Mouse (Mus musculus): Measurements from ENCODE around the gene Elmo3. TPM values are rescaled to one million over a fixed set of nuclear protein-coding genes. Genes with fewer than 3 reads are reported as not detected.

Elmo3 gene
- polyA plus RNA-seq, 1 experiment from 2014 or later, result 16.8 TPM

GRCm38 (mm10) chr8:105325641-105326093 is 20.3 kb downstream of the Elmo3 start:
- WGBS, result under 1% methylated on average over 12 of the region's 12 CpGs
- H3K27ac ChIP-seq (ENCODE audit: low read depth), result peak overlapping the region; percentile 58
- no peaks in the 10 kb centered on the region for H3K9me3 ChIP-seq (ENCODE audit: control insufficient read depth, low read length)
- peak overlapping the region; percentile 96 for H3K4me2 ChIP-seq (ENCODE audit: low read length)
- ATAC-seq (replicated peaks; ENCODE audit: low FRiP score, low TSS enrichment, low read depth) (no peak; the same call in none of the 2 replicates), DNase-seq (ENCODE audit: low spot score) (no peak)
- H3K9ac ChIP-seq (ENCODE audit: low read length), result peak overlapping the region; percentile 77
- H3K27me3 ChIP-seq (replicated peaks; ENCODE audit: control insufficient read depth, insufficient read depth, low read length), result no peaks in the 10 kb centered on the region
- peaks cover 41% of the 10 kb centered on the region for H3K36me3 ChIP-seq (ENCODE audit: control insufficient read depth, insufficient read depth, low read length)
- peaks cover 16% of the 10 kb centered on the region for H3K4me1 ChIP-seq (replicated peaks; ENCODE audit: control insufficient read depth, insufficient read depth, low read length)
- peak overlapping the region; percentile 89 for H3K4me3 ChIP-seq (ENCODE audit: low read depth, low read length)

GRCm38 (mm10) chr8:105326141-105326672 is 20.8 kb downstream of the Elmo3 start, which contains the start of the genes Lrrc29 and Tmem208:
Gene Lrrc29 (minus strand): TSS chr8:105326278.
Gene Tmem208 (plus strand): TSS chr8:105326354.
- no peaks in the 10 kb centered on the region for H3K27me3 ChIP-seq (replicated peaks; ENCODE audit: control insufficient read depth, insufficient read depth, low read length)
- ATAC-seq (replicated peaks; ENCODE audit: low FRiP score, low TSS enrichment, low read depth), result peak; percentile 90
- under 1% methylated on average over 36 of the region's 36 CpGs for WGBS

GRCm38 (mm10) chr8:105326968-105327367 is 21.6 kb downstream of the Elmo3 start:
- peak overlapping the region; percentile 89 for H3K4me3 ChIP-seq (ENCODE audit: low read depth, low read length)
- peak overlapping the region; percentile 77 for H3K9ac ChIP-seq (ENCODE audit: low read length)
- H3K27ac ChIP-seq (ENCODE audit: low read depth), result peak overlapping the region; percentile 58; the same call in 1 of the 2 replicates
- 36% methylated on average over 6 of the region's 6 CpGs for WGBS
- H3K9me3 ChIP-seq (ENCODE audit: control insufficient read depth, low read length), result no peaks in the 10 kb centered on the region
- H3K27me3 ChIP-seq (replicated peaks; ENCODE audit: control insufficient read depth, insufficient read depth, low read length), result no peaks in the 10 kb centered on the region
- H3K4me2 ChIP-seq (ENCODE audit: low read length), result peak overlapping the region; percentile 96
- peaks cover 52% of the 10 kb centered on the region for H3K36me3 ChIP-seq (ENCODE audit: control insufficient read depth, insufficient read depth, low read length)
- no peak for DNase-seq (ENCODE audit: low spot score)
- H3K4me1 ChIP-seq (replicated peaks; ENCODE audit: control insufficient read depth, insufficient read depth, low read length), result peaks cover 16% of the 10 kb centered on the region
- ATAC-seq (replicated peaks; ENCODE audit: low FRiP score, low TSS enrichment, low read depth), result no peak

More at GRCm38 (mm10) chr8:105326141-105326672, 20.8 kb downstream of the Elmo3 start, which contains the start of the genes Lrrc29 and Tmem208:
- peak within 1 kb of the TSS; percentile 77 for H3K9ac ChIP-seq (ENCODE audit: low read length)
- DNase-seq (ENCODE audit: low spot score), result peak; percentile 98
- H3K4me3 ChIP-seq (ENCODE audit: low read depth, low read length), result peak within 1 kb of the TSS; percentile 89
- peaks cover 16% of the 10 kb centered on the region for H3K4me1 ChIP-seq (replicated peaks; ENCODE audit: control insufficient read depth, insufficient read depth, low read length)
- peak within 1 kb of the TSS; percentile 96 for H3K4me2 ChIP-seq (ENCODE audit: low read length)
- peaks cover 47% of the 10 kb centered on the region for H3K36me3 ChIP-seq (ENCODE audit: control insufficient read depth, insufficient read depth, low read length)
- H3K9me3 ChIP-seq (ENCODE audit: control insufficient read depth, low read length), result no peaks in the 10 kb centered on the region
- H3K27ac ChIP-seq (ENCODE audit: low read depth), result peak within 1 kb of the TSS; percentile 58

GRCm38 (mm10) chr8:105330325-105330724 is 24.9 kb downstream of the Elmo3 start:
- Histone ChIP-seq H3K9me3 (ENCODE audit: control insufficient read depth, low read length) (no peaks in the 10 kb centered on the region), H3K27ac (ENCODE audit: low read depth) (no peak overlapping the region), H3K4me3 (ENCODE audit: low read depth, low read length) (no peak overlapping the region), H3K4me1 (replicated peaks; ENCODE audit: control insufficient read depth, insufficient read depth, low read length) (peaks cover 11% of the 10 kb centered on the region), H3K36me3 (ENCODE audit: control insufficient read depth, insufficient read depth, low read length) (peaks cover 67% of the 10 kb centered on the region), H3K9ac (ENCODE audit: low read length) (no peak overlapping the region), H3K4me2 (ENCODE audit: low read length) (no peak overlapping the region), H3K27me3 (replicated peaks; ENCODE audit: control insufficient read depth, insufficient read depth, low read length) (no peaks in the 10 kb centered on the region)
- no peak for ATAC-seq (replicated peaks; ENCODE audit: low FRiP score, low TSS enrichment, low read depth)
- WGBS, result 91% methylated on average over 12 of the region's 12 CpGs
- no peak for DNase-seq (ENCODE audit: low spot score)

- H3K4me2 ChIP-seq (ENCODE audit: low read length), result no peak overlapping the region
- 93% methylated on average over 22 of the region's 22 CpGs for WGBS
- H3K36me3 ChIP-seq (ENCODE audit: control insufficient read depth, insufficient read depth, low read length), result peaks cover 79% of the 10 kb centered on the region
- no peak overlapping the region for H3K9ac ChIP-seq (ENCODE audit: low read length)
- H3K9me3 ChIP-seq (ENCODE audit: control insufficient read depth, low read length), result no peaks in the 10 kb centered on the region
- DNase-seq (ENCODE audit: low spot score) (no peak), ATAC-seq (replicated peaks; ENCODE audit: low FRiP score, low TSS enrichment, low read depth) (no peak)
- peaks cover 8% of the 10 kb centered on the region; the same call in 1 of the 2 replicates for H3K4me1 ChIP-seq (replicated peaks; ENCODE audit: control insufficient read depth, insufficient read depth, low read length)
- H3K4me3 ChIP-seq (ENCODE audit: low read depth, low read length), result no peak overlapping the region
- H3K27me3 ChIP-seq (replicated peaks; ENCODE audit: control insufficient read depth, insufficient read depth, low read length), result no peaks in the 10 kb centered on the region
- no peak overlapping the region for H3K27ac ChIP-seq (ENCODE audit: low read depth)
These were observed 26.1 kb downstream of the Elmo3 start for GRCm38 (mm10) chr8:105331469-105331868.

GRCm38 (mm10) chr8:105331931-105332330 is 26.5 kb downstream of the Elmo3 start:
- Histone ChIP-seq H3K4me1 (replicated peaks; ENCODE audit: control insufficient read depth, insufficient read depth, low read length) (peaks cover 7% of the 10 kb centered on the region; the same call in 1 of the 2 replicates), H3K4me3 (ENCODE audit: low read depth, low read length) (no peak overlapping the region), H3K27me3 (replicated peaks; ENCODE audit: control insufficient read depth, insufficient read depth, low read length) (no peaks in the 10 kb centered on the region), H3K27ac (ENCODE audit: low read depth) (no peak overlapping the region), H3K36me3 (ENCODE audit: control insufficient read depth, insufficient read depth, low read length) (peaks cover 83% of the 10 kb centered on the region), H3K4me2 (ENCODE audit: low read length) (no peak overlapping the region), H3K9me3 (ENCODE audit: control insufficient read depth, low read length) (no peaks in the 10 kb centered on the region), H3K9ac (ENCODE audit: low read length) (no peak overlapping the region)
- ATAC-seq (replicated peaks; ENCODE audit: low FRiP score, low TSS enrichment, low read depth) (no peak), DNase-seq (ENCODE audit: low spot score) (no peak)
- WGBS, result 95% methylated on average over 9 of the region's 9 CpGs

- Histone ChIP-seq H3K27me3 (replicated peaks; ENCODE audit: control insufficient read depth, insufficient read depth, low read length) (no peaks in the 10 kb centered on the region), H3K27ac (ENCODE audit: low read depth) (no peak overlapping the region), H3K4me1 (replicated peaks; ENCODE audit: control insufficient read depth, insufficient read depth, low read length) (peaks cover under 1% of the 10 kb centered on the region; the same call in 1 of the 2 replicates)
These were observed 27.1 kb downstream of the Elmo3 start for GRCm38 (mm10) chr8:105332523-105332922.

GRCm38 (mm10) chr8:105336373-105337130 is 31.2 kb downstream of the Elmo3 start:
- no peak for DNase-seq (ENCODE audit: low spot score)
- no peak for ATAC-seq (replicated peaks; ENCODE audit: low FRiP score, low TSS enrichment, low read depth)
- WGBS, result 58% methylated on average over 32 of the region's 32 CpGs
- Histone ChIP-seq H3K9me3 (ENCODE audit: control insufficient read depth, low read length) (no peaks in the 10 kb centered on the region), H3K36me3 (ENCODE audit: control insufficient read depth, insufficient read depth, low read length) (peaks cover 63% of the 10 kb centered on the region), H3K27me3 (replicated peaks; ENCODE audit: control insufficient read depth, insufficient read depth, low read length) (no peaks in the 10 kb centered on the region), H3K4me1 (replicated peaks; ENCODE audit: control insufficient read depth, insufficient read depth, low read length) (peaks cover 7% of the 10 kb centered on the region), H3K4me3 (ENCODE audit: low read depth, low read length) (no peak overlapping the region), H3K9ac (ENCODE audit: low read length) (no peak overlapping the region), H3K27ac (ENCODE audit: low read depth) (no peak overlapping the region), H3K4me2 (ENCODE audit: low read length) (no peak overlapping the region)

More at GRCm38 (mm10) chr8:105332523-105332922, 27.1 kb downstream of the Elmo3 start:
- H3K4me3 ChIP-seq (ENCODE audit: low read depth, low read length), result no peak overlapping the region
- no peak overlapping the region for H3K9ac ChIP-seq (ENCODE audit: low read length)
- WGBS, result 62% methylated on average over 2 of the region's 2 CpGs
- no peaks in the 10 kb centered on the region for H3K9me3 ChIP-seq (ENCODE audit: control insufficient read depth, low read length)
- H3K4me2 ChIP-seq (ENCODE audit: low read length), result no peak overlapping the region
- DNase-seq (ENCODE audit: low spot score) (no peak), ATAC-seq (replicated peaks; ENCODE audit: low FRiP score, low TSS enrichment, low read depth) (peak; percentile 48; the same call in 1 of the 2 replicates)
- peaks cover 89% of the 10 kb centered on the region for H3K36me3 ChIP-seq (ENCODE audit: control insufficient read depth, insufficient read depth, low read length)

Data from intestine, embryonic 14.5 days (tissue).